Mouse (Mus musculus) midbrain, embryonic 12.5 days (tissue): ENCODE measurements around the gene 1700016D06Rik. TPM values are rescaled to one million over a fixed set of nuclear protein-coding genes. Genes with fewer than 3 reads are reported as not detected.

Experiments
- ATAC-seq: fragments of 200-750 bp; cut with Nextera tagmentation; 2 replicates; pipeline ENCODE4 v1.8.0; 2017; ENCODE audit warnings: low read depth, moderate TSS enrichment, moderate library complexity; ENCODE audit not compliant: low FRiP score
- H3K27ac ChIP-seq: fragments of 300-500 bp; sonication (generic); replicated peaks from 2 replicates; pipeline ENCODE4 v1.5.1; 2016; ENCODE audit warnings: mild to moderate bottlenecking
- H3K27me3 ChIP-seq: fragments of 300-500 bp; sonication (generic); 2 replicates; pipeline ENCODE4 v1.6.1; 2016; ENCODE audit warnings: mild to moderate bottlenecking
- H3K36me3 ChIP-seq: fragments of 300-500 bp; sonication (generic); 2 replicates; pipeline ENCODE4 v1.6.1; 2016
- H3K4me1 ChIP-seq: fragments of 300-500 bp; sonication (generic); 2 replicates; pipeline ENCODE4 v1.6.1; 2016
- H3K4me2 ChIP-seq: fragments of 300-500 bp; sonication (generic); replicated peaks from 2 replicates; pipeline ENCODE4 v1.6.1; 2016; ENCODE audit warnings: mild to moderate bottlenecking, moderate library complexity
- H3K4me3 ChIP-seq: fragments of 300-500 bp; sonication (generic); 2 replicates; pipeline ENCODE4 v1.5.1; 2016; ENCODE audit warnings: mild to moderate bottlenecking
- H3K9ac ChIP-seq: fragments of 300-500 bp; sonication (generic); replicated peaks from 2 replicates; pipeline ENCODE4 v1.6.1; 2016; ENCODE audit warnings: mild to moderate bottlenecking, moderate library complexity
- H3K9me3 ChIP-seq: fragments of 300-500 bp; sonication (generic); 2 replicates; pipeline ENCODE4 v1.6.1; 2016; ENCODE audit warnings: mild to moderate bottlenecking
- WGBS: fragments of 180-500 bp; shearing (Covaris S2); methylation state at CpG from one replicate; pipeline ENCODE4 v1.1.7; 2016; 5-methylcytosine and 5-hydroxymethylcytosine counted together
- polyA plus RNA-seq: library from polyadenylated mRNA; unstranded; fragments of >200 nt; fragmentation: Nextera tagmentation; extraction: Ambion mirVana; gene quantifications from 2 replicates; pipeline ENCODE4 v1.2.1, GENCODE M21; 2016

The 1700016D06Rik gene
- polyA plus RNA-seq, 1 experiment from 2014 or later: 0.23 TPM

DNA sequence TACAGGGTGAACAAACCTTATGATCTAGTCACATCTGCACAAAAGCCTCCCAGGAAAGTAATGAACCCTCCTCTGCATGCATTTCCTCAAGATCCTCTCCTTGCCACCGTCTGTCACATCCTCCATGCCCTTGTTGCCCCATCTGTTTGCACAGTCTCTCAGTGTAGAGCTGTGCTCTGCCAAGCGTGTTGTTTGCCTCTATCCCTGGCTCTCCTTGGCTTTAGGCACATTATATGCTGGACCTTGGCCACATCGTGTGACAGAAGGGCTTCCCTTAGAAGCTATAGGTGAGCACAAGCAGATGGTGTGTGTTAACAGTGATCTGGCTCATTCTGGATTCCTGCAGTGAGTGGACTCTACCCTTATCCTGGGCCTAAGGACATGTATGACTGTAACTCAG lies 38.9 kb downstream of the 1700016D06Rik start:
- Histone ChIP-seq H3K4me2 (no peak overlapping the region), H3K27ac (no peak overlapping the region), H3K9me3 (no peaks in the 10 kb centered on the region), H3K27me3 (no peaks in the 10 kb centered on the region), H3K4me3 (no peak overlapping the region), H3K9ac (no peak overlapping the region), H3K36me3 (no peaks in the 10 kb centered on the region), H3K4me1 (no peaks in the 10 kb centered on the region)
- ATAC-seq: no peak
- 84% methylated on average over 3 of the region's 3 CpGs for WGBS

DNA sequence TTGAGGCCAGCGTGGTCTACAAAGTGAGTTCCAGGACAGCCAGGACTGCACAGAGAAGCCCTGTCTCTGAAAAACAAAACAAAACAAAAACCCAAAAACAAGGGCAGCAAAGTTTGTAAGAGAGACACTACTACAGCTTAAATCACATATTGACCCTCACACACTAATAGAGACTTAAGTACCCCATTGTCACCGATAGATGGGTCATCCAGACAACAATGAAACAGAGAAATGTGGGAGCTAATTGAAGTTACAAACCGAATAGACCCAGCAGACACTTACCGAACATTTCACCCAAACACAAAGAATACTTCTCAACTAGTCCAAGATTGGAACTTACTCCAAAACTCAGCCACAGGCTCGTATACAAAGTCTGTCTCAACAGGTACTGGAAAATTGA lies 50.8 kb downstream of the 1700016D06Rik start:
- no peak for ATAC-seq
- no peak overlapping the region for H3K4me2 ChIP-seq
- no peaks in the 10 kb centered on the region for H3K27me3 ChIP-seq
- H3K9ac ChIP-seq: no peak overlapping the region
- 90% methylated on average over 5 of the region's 5 CpGs for WGBS
- H3K27ac ChIP-seq: no peak overlapping the region
- H3K36me3 ChIP-seq: no peaks in the 10 kb centered on the region
- H3K4me1 ChIP-seq: no peaks in the 10 kb centered on the region
- no peaks in the 10 kb centered on the region for H3K9me3 ChIP-seq
- no peak overlapping the region for H3K4me3 ChIP-seq

DNA sequence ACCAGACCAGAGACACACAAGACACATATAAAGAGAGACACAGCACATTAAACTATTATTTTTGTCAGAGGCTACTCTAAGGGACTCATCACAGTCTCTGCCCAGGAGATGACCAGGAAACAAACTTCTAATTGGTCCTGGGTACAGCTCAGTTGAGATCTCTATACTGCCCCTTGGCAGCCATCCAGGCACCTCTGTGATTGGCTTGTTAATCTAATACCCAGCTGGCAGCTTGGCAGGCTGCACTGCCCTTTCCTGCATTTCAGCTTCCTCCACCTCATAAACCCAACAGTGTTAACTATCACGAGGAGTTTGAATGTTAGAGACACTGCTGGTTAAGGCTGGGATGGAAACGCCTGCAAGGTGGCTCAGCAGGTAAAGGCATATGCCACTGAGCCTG lies 57.7 kb downstream of the 1700016D06Rik start:
- no peak for ATAC-seq
- 91% methylated on average over 2 of the region's 2 CpGs for WGBS
- Histone ChIP-seq H3K27me3 (no peaks in the 10 kb centered on the region), H3K27ac (no peak overlapping the region), H3K4me2 (no peak overlapping the region), H3K9ac (no peak overlapping the region), H3K36me3 (peaks cover 13% of the 10 kb centered on the region; the same call in 1 of the 2 replicates), H3K4me1 (no peaks in the 10 kb centered on the region), H3K9me3 (no peaks in the 10 kb centered on the region), H3K4me3 (no peak overlapping the region)

DNA sequence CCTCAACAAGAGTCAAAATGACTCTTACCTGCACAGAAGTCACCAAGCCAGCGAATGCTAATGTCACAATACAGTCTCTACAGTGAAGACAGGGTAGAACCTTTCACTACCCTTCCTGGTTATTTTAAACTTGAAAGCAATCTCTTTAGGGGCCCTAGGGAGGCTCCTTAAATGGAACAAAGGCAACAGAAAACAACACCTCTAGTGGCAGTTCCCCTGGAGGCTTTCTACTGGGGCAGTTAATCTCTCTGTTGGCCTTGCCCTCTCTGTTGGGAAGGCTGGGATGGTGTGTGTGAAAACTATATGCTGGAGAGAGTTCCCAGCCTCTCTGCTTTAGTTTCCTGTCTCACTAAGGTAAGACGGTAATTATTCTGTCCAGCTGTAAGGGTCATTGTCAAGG lies 60.3 kb downstream of the 1700016D06Rik start:
- H3K36me3 ChIP-seq: peaks cover 13% of the 10 kb centered on the region; the same call in 1 of the 2 replicates
- 60% methylated on average over 2 of the region's 2 CpGs for WGBS
- H3K4me1 ChIP-seq: peaks cover 10% of the 10 kb centered on the region
- H3K4me2 ChIP-seq: no peak overlapping the region
- no peaks in the 10 kb centered on the region for H3K9me3 ChIP-seq
- H3K27me3 ChIP-seq: no peaks in the 10 kb centered on the region
- no peak for ATAC-seq
- H3K27ac ChIP-seq: no peak overlapping the region
- H3K9ac ChIP-seq: no peak overlapping the region
- H3K4me3 ChIP-seq: no peak overlapping the region

DNA sequence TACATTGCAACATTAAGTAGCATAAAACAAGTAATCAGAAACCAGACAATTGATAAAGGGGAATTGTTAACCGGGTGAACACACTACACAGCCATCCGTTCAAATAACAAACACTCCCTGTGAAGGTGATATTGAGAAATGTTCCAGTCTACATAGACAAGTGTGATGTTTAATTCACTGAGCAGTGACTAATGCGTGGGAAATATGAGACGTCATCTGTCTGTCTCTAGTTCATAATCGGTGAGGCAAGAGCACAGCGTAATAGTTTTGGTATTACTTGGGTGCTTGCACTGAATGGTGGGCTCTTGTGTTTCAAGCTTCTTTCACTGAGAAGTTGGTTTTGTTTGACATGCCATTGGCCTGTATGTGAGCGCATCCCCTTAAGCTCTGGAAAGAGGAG lies 63.3 kb downstream of the 1700016D06Rik start:
- H3K4me1 ChIP-seq: peaks cover 28% of the 10 kb centered on the region
- no peaks in the 10 kb centered on the region for H3K27me3 ChIP-seq
- H3K4me3 ChIP-seq: no peak overlapping the region
- H3K9me3 ChIP-seq: no peaks in the 10 kb centered on the region
- WGBS: 96% methylated on average over 7 of the region's 7 CpGs
- H3K4me2 ChIP-seq: no peak overlapping the region
- no peak overlapping the region for H3K9ac ChIP-seq
- peaks cover 16% of the 10 kb centered on the region for H3K36me3 ChIP-seq
- no peak for ATAC-seq
- H3K27ac ChIP-seq: no peak overlapping the region

DNA sequence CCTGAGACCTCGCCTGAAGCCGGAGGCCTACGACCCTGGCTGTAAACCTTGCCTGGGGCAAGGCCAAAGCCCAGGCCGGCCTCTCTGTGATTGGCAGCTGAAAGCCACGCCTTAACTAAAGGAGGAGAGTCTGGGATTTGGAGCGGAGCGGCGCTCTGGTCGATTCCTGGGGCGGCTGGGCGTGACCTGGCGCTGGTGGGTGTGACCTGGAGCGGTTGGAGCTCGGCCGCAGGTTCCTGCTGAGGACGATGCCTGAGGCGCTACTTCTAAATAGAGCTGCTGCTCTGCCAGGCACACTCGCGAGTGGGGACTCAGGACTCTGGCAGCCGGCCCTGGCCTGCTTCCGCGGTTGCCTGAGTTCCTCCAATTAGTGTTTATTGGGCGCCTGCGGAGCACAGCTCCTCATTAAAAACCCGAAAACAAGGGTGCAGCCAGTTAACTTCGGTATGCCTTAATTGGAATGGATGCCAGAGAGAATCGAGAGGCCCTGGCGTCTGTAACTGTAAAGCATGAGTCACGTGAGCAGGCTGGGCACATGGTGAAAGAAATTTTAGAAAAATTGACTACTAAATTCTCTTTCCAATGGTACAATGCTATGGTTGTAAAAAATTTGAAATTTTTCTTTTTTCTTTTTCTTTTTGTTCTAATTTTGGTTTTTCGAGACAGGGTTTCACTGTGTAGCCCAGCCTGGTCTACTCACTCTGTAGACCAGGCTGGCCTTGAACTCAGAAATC lies 64.4 kb downstream of the 1700016D06Rik start:
- H3K9ac ChIP-seq: peak overlapping the region; percentile 95
- peak overlapping the region; percentile 93 for H3K4me2 ChIP-seq
- H3K36me3 ChIP-seq: peaks cover 24% of the 10 kb centered on the region
- H3K4me3 ChIP-seq: peak overlapping the region; percentile 95
- H3K9me3 ChIP-seq: no peaks in the 10 kb centered on the region
- peaks cover 31% of the 10 kb centered on the region for H3K4me1 ChIP-seq
- ATAC-seq: peak; percentile 50
- no peaks in the 10 kb centered on the region for H3K27me3 ChIP-seq
- H3K27ac ChIP-seq: peak overlapping the region; percentile 99
- 6% methylated on average over 30 of the region's 30 CpGs for WGBS

DNA sequence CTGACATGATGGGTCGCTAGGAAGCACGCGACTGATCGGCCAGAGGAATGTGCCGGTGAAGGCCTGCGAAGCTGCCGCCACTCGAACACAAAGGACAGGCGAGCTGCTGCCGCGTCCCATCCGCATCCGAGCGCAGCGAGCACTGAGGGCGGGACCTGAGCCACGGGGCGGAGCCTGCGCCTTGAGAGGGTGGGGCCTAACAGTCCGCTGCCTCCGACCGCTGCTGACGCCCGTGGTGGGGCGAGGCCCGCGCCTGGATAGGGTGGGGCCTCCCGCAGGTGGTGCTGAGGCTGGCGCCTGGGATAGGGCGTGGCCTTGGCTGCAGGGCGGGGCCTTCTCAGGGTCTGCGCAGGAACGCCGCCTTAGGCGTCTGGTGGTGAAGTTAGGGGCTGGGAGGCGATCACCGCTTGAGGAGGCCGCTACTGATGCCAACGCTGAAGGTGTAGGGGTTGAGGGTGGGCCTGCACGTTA lies 65.2 kb downstream of the 1700016D06Rik start, which contains the start of gene Ankrd10:
Gene Ankrd10 (minus strand): TSS at position 147 of the 471 bp plus-strand sequence.
- Histone ChIP-seq H3K36me3 (peaks cover 26% of the 10 kb centered on the region), H3K4me3 (peak within 1 kb of the TSS; percentile 95), H3K4me1 (peaks cover 31% of the 10 kb centered on the region), H3K9ac (peak within 1 kb of the TSS; percentile 95), H3K9me3 (no peaks in the 10 kb centered on the region), H3K27ac (peak within 1 kb of the TSS; percentile 99), H3K27me3 (no peaks in the 10 kb centered on the region), H3K4me2 (peak within 1 kb of the TSS; percentile 93)
- WGBS: under 1% methylated on average over 40 of the region's 40 CpGs
- peak; percentile 94 for ATAC-seq

DNA sequence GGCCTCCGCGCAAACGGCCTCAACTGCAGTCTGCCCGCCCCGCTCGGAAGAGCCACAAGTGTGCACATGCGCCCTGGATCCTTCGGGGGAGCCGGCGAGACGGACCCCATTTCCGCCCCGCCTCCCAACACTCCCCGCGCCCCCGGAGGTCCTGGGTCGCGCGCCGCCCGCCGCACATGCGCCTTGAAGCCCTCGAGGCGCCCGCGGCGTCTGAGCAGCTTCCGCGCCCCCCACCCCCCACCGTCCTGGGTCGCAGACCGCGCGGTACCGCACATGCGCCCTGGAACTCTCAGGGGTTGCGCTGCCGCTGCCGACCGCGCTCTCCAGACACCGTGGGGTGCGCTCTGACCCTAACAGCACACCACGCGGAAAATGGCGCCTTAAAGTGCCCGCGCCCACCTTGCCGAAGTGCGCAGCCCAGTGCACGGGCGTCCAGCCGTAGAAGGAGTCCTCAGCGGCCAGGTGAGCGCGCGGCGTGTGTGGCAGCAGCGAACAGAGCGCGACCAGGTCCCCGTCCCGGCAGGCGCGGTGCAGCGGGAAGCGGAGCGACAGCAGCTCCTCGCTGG lies 65.8 kb downstream of the 1700016D06Rik start:
- H3K27ac ChIP-seq: peak overlapping the region; percentile 99
- peak overlapping the region; percentile 95 for H3K9ac ChIP-seq
- ATAC-seq: peak; percentile 81
- WGBS: under 1% methylated on average over 69 of the region's 70 CpGs
- no peaks in the 10 kb centered on the region for H3K27me3 ChIP-seq
- peaks cover 31% of the 10 kb centered on the region for H3K4me1 ChIP-seq
- peak overlapping the region; percentile 95 for H3K4me3 ChIP-seq
- H3K36me3 ChIP-seq: peaks cover 27% of the 10 kb centered on the region
- H3K4me2 ChIP-seq: peak overlapping the region; percentile 93
- no peaks in the 10 kb centered on the region for H3K9me3 ChIP-seq

DNA sequence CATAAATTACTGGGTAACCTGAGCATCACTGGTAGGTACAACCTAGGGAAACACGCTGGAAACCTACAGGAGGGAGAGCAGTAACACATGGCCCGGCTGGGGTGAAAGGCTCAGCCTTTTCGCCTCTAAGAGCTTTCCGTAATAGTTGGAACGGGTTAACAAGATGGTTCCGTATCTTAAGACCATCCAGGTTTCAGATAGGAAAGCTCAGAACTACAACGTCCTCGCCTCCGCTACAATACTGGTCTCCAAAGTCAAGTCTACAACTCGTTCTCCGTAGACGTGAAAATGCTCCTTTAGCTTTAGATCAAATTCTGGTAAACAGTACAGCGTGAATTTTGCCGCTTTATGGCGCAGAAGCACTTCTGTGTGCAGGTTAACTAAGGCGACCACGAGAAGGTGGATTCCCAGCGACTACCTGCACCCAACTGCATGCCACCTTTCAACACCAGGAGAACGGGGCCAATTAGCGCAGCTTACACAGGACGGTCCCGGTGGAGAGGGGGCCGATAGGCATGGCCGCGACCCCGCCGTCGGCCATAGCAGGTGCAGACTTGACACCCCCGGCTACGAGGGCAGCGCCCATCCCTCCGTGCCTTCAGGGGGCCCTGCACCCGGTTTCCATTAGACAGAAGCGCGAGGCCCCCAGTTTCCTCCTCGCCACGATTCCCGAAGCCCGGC lies 66.4 kb downstream of the 1700016D06Rik start:
- under 1% methylated on average over 39 of the region's 39 CpGs for WGBS
- Histone ChIP-seq H3K27me3 (no peaks in the 10 kb centered on the region), H3K36me3 (peaks cover 29% of the 10 kb centered on the region), H3K9ac (peak overlapping the region; percentile 95), H3K27ac (peak overlapping the region; percentile 99), H3K4me3 (peak overlapping the region; percentile 95), H3K4me1 (peaks cover 31% of the 10 kb centered on the region), H3K4me2 (peak overlapping the region; percentile 93), H3K9me3 (no peaks in the 10 kb centered on the region)
- ATAC-seq: peak; percentile 11; the same call in 1 of the 2 replicates

DNA sequence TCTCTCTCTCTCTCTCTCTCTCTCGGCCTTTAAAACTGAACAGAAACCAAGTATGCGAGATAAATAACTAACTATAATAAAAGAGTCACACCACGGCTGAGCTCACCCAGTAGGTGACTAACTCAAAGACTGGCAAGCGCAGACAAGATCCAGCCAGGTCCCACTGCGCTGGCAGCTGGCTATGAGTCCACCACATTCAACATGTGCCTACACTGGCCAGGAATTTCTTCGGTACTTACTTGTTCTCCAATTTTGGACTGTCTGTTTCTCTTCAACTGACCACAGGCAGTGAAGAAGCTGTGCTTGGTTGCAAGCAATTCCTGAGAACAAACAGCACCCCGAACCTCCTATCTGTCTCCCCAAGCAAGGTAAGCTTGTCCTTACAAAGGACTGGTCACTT lies 67.4 kb downstream of the 1700016D06Rik start:
- H3K27me3 ChIP-seq: no peaks in the 10 kb centered on the region
- H3K9ac ChIP-seq: peak overlapping the region; percentile 8
- no peak for ATAC-seq
- H3K27ac ChIP-seq: no peak overlapping the region
- 78% methylated on average over 7 of the region's 7 CpGs for WGBS
- peak overlapping the region; percentile 93 for H3K4me2 ChIP-seq
- H3K4me1 ChIP-seq: peaks cover 31% of the 10 kb centered on the region
- no peaks in the 10 kb centered on the region for H3K9me3 ChIP-seq
- peaks cover 39% of the 10 kb centered on the region for H3K36me3 ChIP-seq
- peak overlapping the region; percentile 95 for H3K4me3 ChIP-seq

DNA sequence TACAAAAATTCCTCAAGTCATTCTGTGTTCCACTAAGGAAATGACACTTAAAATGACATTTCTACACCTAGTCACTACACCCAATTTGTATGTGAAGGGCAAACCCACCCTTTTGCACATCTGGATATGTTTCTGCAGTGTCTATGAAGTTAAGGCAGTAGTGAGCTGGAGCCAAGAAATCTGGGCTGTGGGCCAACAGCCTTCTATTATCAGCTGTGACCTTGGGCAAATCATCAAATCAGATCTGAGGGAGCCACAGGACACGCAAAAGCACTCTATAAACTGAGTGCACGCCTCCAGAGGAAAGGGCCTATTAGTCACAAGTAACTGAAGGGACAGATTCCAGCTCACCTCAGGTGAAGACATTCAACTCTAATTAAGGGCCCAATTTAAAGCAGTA lies 68.5 kb downstream of the 1700016D06Rik start:
- H3K4me2 ChIP-seq: peak overlapping the region; percentile 93; the same call in 1 of the 2 replicates

DNA sequence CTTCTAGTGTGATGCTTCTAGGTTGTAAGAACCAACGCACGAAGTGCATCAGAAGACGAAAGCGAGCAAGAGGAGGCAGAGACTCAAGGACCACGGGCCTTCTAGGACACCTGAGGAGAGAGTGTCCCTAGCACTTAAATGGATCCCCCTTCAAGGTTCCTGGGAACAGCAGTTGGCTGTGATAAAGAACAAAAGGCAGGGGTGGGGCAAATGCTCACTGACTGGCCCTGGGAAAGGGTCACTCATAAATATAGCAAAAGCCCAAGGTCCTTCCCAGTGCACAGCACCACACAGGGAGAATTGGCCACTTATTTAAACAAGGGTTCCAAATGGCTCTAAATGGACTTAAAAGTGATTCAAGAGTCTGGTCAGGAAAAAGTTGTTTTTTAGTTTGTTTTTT lies 71.7 kb downstream of the 1700016D06Rik start:
- H3K27ac ChIP-seq: no peak overlapping the region
- H3K4me1 ChIP-seq: peaks cover 19% of the 10 kb centered on the region
- no peak overlapping the region for H3K9ac ChIP-seq
- H3K36me3 ChIP-seq: peaks cover 70% of the 10 kb centered on the region
- H3K4me2 ChIP-seq: no peak overlapping the region
- WGBS: 91% methylated on average over 5 of the region's 5 CpGs
- no peaks in the 10 kb centered on the region for H3K27me3 ChIP-seq
- ATAC-seq: no peak
- H3K4me3 ChIP-seq: no peak overlapping the region
- no peaks in the 10 kb centered on the region for H3K9me3 ChIP-seq

More for the DNA sequence above, 68.5 kb downstream of the 1700016D06Rik start:
- Histone ChIP-seq H3K9me3 (no peaks in the 10 kb centered on the region), H3K4me1 (peaks cover 31% of the 10 kb centered on the region), H3K9ac (no peak overlapping the region), H3K27ac (no peak overlapping the region), H3K4me3 (no peak overlapping the region), H3K27me3 (no peaks in the 10 kb centered on the region), H3K36me3 (peaks cover 47% of the 10 kb centered on the region)
- 64% methylated on average over 2 of the region's 2 CpGs for WGBS
- no peak for ATAC-seq
